Mouse (Mus musculus): ENCODE measurements around the gene Mpdu1.
"Not testable (repeated sequence)": the region's sequence is repeated elsewhere in the genome, so short reads cannot be mapped to it uniquely, and the experiment has no call there.

Gene Mpdu1

GRCm38 (mm10) chr11:69662213-69662966 lies at the start of gene Mpdu1:
Gene Mpdu1, minus strand, starts transcription at chr11:69662642.
- peak; percentile 97 for DNase-seq (ENCODE audit: low read depth)

DNA sequence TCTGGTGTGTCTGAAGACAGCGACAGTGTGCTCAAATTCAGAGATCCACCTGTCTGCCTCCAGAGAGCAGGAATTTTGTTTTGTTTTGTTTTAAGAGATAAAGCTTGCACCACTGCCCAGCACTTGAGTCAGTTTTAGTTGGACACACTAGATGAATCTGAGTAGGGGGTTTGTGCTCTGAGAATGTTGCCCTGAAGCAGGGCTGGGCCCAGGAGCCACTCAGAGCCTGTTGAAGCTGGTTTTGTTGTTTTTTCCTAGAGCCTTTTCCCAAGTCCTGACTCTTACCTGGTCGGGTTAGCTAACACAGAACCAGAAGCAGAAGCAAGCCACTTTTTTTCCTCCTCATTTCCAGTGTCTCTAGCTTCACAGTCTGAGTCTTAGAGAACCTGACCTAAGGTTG lies 48.6 kb upstream of the Mpdu1 start:
- DNase-seq (ENCODE audit: low read depth): no peak

- DNase-seq (ENCODE audit: low read depth): no peak
Observed at GRCm38 (mm10) chr11:69710470-69710869, 48.0 kb upstream of the Mpdu1 start.

- no peak for DNase-seq (ENCODE audit: low read depth)
Observed at GRCm38 (mm10) chr11:69709554-69710446, 47.4 kb upstream of the Mpdu1 start.

DNA sequence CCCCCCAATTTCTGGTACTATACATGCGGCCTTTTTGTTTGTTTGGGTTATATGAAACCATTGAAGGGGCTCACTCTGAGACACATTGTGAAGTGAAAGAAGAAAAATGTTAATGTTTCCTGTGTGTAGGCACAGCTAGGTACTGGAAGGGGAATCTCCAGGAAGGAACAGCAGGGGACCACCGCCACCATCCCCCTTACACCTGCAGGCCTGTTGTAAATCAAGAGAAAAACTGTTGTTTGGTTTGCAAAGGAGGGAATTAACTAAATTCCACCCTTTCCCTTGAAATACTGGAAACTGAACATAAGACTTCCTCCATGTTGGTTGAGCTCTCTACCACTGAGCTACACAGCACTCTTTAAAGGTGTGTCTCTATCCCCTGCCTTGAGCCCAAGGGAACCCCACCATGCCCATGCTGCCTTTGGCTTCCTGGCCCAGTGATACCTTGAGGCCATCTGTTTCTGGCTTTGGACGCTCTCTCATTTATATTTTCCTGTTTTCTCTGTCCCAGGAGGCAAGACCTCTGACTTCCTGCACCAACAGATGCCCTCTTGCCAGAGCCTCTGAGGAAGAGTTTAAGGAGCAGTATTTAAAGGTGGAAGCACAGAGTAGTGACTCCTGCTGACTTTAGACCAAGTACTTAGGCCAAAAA lies 46.3 kb upstream of the Mpdu1 start:
- DNase-seq (ENCODE audit: low read depth): no peak

- DNase-seq (ENCODE audit: low read depth): no peak
Observed at GRCm38 (mm10) chr11:69707873-69708381, 45.5 kb upstream of the Mpdu1 start.

DNA sequence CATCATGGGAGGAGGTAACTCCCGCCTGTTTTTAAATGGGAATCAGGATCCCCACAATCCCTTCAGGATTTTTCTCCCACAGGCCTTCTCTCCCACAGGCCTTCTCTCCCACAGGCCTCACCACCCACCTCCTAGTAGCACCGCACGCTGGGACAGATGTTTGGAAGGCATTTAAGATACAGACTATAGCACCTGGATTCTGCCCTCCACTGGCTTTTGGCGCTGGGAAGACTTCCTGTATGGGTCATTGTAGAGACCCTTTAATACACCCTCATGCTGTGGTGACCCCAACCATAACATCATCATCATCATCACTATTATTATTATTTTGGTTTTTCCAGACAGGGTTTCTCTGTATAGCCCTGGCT lies 45.0 kb upstream of the Mpdu1 start:
- no peak for DNase-seq (ENCODE audit: low read depth)

DNA sequence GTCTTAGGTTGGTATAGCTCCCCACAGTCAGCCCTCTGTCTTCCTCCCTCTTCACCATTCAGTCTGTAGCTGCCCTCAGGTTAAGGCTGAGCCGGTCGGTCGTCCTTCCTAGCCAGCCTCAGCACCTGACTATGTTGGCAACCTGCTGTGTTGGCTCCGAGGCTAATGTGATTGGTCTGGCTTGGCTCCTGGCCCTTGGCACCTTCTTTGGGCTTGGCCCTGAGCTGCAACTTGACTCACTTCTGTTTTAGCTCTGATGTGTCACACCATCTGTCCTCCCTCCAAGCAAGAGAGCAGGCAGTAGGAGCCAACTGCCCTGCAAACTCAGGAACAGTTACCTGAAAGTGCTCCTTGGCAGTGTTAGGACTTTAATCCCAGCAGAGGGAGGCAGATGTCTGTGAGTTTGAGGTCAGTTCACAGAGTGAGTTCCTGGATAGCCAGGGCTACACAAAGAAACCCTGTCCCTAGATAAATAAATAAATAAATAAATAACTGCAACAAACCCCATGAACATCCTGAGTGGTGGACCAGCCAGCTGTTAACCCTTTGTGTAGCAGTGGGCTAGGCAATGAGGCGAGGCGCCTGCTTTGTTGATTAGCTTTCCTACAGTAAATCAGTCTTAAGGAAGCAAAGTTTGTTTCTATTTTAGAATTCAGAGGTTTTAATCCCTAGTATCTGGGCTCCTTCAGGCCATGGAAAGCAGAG lies 44.5 kb upstream of the Mpdu1 start:
- no peak for DNase-seq (ENCODE audit: low read depth)

- no peak for DNase-seq (ENCODE audit: low read depth)
Observed at GRCm38 (mm10) chr11:69704613-69705010, 42.2 kb upstream of the Mpdu1 start.

GRCm38 (mm10) chr11:69703814-69704612 lies 41.6 kb upstream of the Mpdu1 start:
- no peak for DNase-seq (ENCODE audit: low read depth)

DNA sequence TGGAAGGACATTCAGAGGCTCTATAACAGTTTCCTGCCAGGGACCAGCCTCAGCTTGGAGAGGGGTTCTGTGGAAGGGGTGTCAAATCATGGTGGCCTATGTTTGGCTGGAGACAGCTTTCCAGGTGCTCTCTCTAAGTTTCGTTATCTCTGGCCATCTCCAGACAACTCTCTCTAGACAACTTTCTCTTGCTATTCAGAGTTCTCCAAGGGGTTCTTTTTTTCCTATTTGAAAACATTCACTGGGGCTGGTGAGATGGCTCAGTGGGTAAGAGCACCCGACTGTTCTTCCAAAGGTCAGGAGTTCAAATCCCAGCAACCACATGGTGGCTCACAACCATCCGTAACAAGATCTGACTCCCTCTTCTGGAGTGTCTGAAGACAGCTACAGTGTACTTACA lies 40.9 kb upstream of the Mpdu1 start:
- DNase-seq (ENCODE audit: low read depth): not testable (repeated sequence)

DNA sequence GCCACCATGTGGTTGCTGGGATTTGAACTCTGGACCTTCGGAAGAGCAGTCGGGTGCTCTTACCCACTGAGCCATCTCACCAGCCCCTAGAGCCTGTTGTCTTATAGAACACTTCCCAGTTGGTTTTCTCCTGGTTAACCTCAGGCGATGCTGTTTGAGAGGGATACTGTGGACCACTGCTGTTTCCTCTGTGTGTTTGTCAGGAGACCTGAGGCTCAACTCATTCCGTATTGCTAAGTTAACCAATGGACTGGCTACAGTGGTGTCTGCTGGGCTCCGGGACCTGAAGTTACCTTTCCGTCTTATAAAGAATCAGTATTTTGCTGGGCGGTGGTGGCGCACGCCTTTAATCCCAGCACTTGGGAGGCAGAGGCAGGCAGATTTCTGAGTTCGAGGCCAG lies 40.4 kb upstream of the Mpdu1 start:
- not testable (repeated sequence) for DNase-seq (ENCODE audit: low read depth)

DNA sequence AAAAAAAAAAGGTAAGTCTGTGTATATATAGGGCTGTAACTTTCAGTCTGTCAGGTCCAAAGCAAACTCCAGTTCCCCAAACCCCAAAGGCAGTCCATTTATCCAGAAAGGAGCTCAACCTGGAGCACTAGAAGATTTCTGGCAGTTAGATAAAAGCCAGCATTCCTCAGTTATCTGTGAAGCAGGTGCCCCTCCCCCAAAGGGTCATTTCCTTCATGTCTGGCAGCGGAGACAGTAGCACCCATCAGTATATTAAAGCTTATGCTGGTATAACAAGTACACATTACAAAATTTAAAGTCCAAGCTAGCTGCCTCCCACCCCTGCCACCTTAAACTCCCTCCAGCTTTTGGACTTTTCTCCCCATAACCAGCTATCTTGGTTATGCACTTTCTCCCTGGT lies 37.2 kb upstream of the Mpdu1 start:
- no peak for DNase-seq (ENCODE audit: low read depth)

DNA sequence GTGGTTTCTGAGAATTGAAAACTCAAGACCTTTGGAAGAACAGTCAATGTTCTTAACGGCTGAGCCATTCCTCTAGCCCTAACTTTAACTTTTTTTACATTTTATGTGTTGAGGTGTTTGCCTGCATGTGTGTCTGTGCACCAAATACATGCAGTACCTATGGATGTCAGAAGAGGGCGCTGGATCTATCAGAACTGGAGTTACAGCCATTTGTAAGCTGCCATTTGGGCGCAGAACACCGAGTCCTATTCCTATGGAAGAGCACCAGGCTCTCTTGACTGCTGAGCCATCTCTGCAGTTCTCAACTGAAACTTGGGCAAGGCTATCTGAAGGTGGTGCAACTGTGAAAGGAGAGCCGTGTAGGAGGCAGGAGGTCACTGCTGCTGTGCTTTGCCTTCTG lies 36.1 kb upstream of the Mpdu1 start:
- no peak for DNase-seq (ENCODE audit: low read depth)

DNA sequence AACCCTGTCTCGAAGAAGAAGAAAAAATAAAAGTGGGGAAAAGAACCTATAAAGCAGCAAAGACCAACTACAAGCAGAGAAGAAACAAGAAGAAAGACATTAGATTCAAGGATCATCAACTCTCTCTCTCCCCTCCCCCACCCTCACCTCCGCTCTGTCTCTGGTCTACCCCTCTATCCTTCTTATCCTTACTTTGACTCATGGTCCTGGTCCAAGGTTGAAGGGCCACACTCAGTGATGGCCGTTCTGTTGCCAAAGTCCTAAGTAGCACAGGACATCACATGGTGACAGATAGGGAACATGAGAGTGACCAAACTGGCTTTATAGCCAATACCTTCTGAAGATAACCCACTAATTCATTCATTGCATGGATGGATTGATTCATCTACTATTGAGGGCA lies 35.0 kb upstream of the Mpdu1 start:
- DNase-seq (ENCODE audit: low read depth): no peak

GRCm38 (mm10) chr11:69695361-69696181 lies 33.1 kb upstream of the Mpdu1 start, which contains the start of the genes Tnfsf12 and Tnfsfm13:
Gene Tnfsf12, minus strand, starts transcription at chr11:69695849.
Gene Tnfsfm13, minus strand, starts transcription at chr11:69696098.
- DNase-seq (ENCODE audit: low read depth): no peak

DNA sequence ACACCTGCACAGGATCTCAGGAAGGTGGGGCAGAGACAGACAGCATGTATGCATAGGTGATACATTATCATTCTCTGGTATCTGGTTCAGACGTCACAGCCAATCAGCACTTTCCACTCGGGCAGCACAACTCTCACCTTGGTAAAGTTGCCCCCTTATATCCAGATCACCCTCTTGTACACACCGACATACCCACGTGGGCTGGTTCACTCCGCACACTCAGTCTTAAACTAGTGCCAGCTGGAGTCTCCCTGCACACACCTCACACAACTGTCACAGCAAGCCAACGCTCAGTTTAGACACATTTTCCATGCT lies 32.6 kb upstream of the Mpdu1 start:
- DNase-seq (ENCODE audit: low read depth): no peak

GRCm38 (mm10) chr11:69693421-69693965 lies 31.1 kb upstream of the Mpdu1 start:
- no peak for DNase-seq (ENCODE audit: low read depth)

GRCm38 (mm10) chr11:69692863-69693262 lies 30.4 kb upstream of the Mpdu1 start:
- no peak for DNase-seq (ENCODE audit: low read depth)
